Mouse (Mus musculus) kidney, embryonic 14.5 days (tissue): Measurements from ENCODE around the gene Slc9b2. TPM values are rescaled to one million over a fixed set of nuclear protein-coding genes. Genes with fewer than 3 reads are reported as not detected.

Experiments
- ATAC-seq: fragments of 200-750 bp; cut with Nextera tagmentation; 2 replicates; pipeline ENCODE4 v1.8.0; 2017; ENCODE audit warnings: moderate number of reproducible peaks, mild to moderate bottlenecking, moderate TSS enrichment, moderate library complexity; ENCODE audit not compliant: low FRiP score, low TSS enrichment
- H3K27ac ChIP-seq: fragments of 300-500 bp; sonication (generic); 2 replicates; pipeline ENCODE4 v1.5.1; 2014; ENCODE audit warnings: low read depth, mild to moderate bottlenecking, low read length, moderate library complexity, mixed read lengths
- H3K27me3 ChIP-seq: fragments of 300-500 bp; sonication (generic); 2 replicates; pipeline ENCODE4 v1.6.1; 2014; ENCODE audit warnings: mild to moderate bottlenecking, low read length; ENCODE audit not compliant: control insufficient read depth, insufficient read depth
- H3K36me3 ChIP-seq: fragments of 300-500 bp; sonication (generic); 2 replicates; pipeline ENCODE4 v1.6.1; 2014; ENCODE audit warnings: low read length, mixed read lengths; ENCODE audit not compliant: control insufficient read depth, insufficient read depth
- H3K4me1 ChIP-seq: fragments of 300-500 bp; sonication (generic); 2 replicates; pipeline ENCODE4 v1.6.1; 2014; ENCODE audit warnings: low read length, mixed read lengths; ENCODE audit not compliant: control insufficient read depth, insufficient read depth
- H3K4me2 ChIP-seq: fragments of 300-500 bp; sonication (generic); replicated peaks from 2 replicates; pipeline ENCODE4 v1.6.1; 2014; ENCODE audit warnings: low read depth, mild to moderate bottlenecking, low read length
- H3K4me3 ChIP-seq: fragments of 300-500 bp; sonication (generic); 2 replicates; pipeline ENCODE4 v1.5.1; 2014; ENCODE audit warnings: mild to moderate bottlenecking, low read length
- H3K9ac ChIP-seq: fragments of 300-500 bp; sonication (generic); 2 replicates; pipeline ENCODE4 v1.6.1; 2014; ENCODE audit warnings: low read depth, mild to moderate bottlenecking, low read length, moderate library complexity
- H3K9me3 ChIP-seq: fragments of 300-500 bp; sonication (generic); 2 replicates; pipeline ENCODE4 v1.6.1; 2016; ENCODE audit warnings: low read length; ENCODE audit not compliant: control insufficient read depth
- WGBS: fragments of 180-500 bp; shearing (Covaris S2); extraction: QIAGEN DNeasy Blood & Tissue Kit; methylation state at CpG from one replicate; pipeline ENCODE4 v1.1.7; 2014; 5-methylcytosine and 5-hydroxymethylcytosine counted together
- polyA plus RNA-seq: library from polyadenylated mRNA; unstranded; fragments of >200 nt; fragmentation: Nextera tagmentation; extraction: Ambion mirVana; gene quantifications from 2 replicates; pipeline ENCODE4 v1.2.1, GENCODE M21; 2014

Slc9b2 gene
- polyA plus RNA-seq, 1 experiment from 2014 or later: 4.9 TPM

GRCm38 (mm10) chr3:135357394-135357793 lies 49.9 kb downstream of the Slc9b2 start:
- Histone ChIP-seq H3K9ac (no peak overlapping the region), H3K27ac (no peak overlapping the region), H3K36me3 (no peaks in the 10 kb centered on the region), H3K9me3 (no peaks in the 10 kb centered on the region), H3K4me2 (no peak overlapping the region), H3K4me1 (no peaks in the 10 kb centered on the region), H3K27me3 (no peaks in the 10 kb centered on the region), H3K4me3 (no peak overlapping the region)
- 89% methylated on average over 4 of the region's 4 CpGs for WGBS
- no peak for ATAC-seq

GRCm38 (mm10) chr3:135375836-135376235 lies 68.3 kb downstream of the Slc9b2 start:
- Histone ChIP-seq H3K27me3 (no peaks in the 10 kb centered on the region), H3K4me2 (no peak overlapping the region), H3K9ac (no peak overlapping the region), H3K27ac (no peak overlapping the region), H3K36me3 (no peaks in the 10 kb centered on the region), H3K9me3 (no peaks in the 10 kb centered on the region), H3K4me3 (no peak overlapping the region), H3K4me1 (no peaks in the 10 kb centered on the region)
- no peak for ATAC-seq
- 82% methylated on average over 3 of the region's 3 CpGs for WGBS

- Histone ChIP-seq H3K9me3 (no peaks in the 10 kb centered on the region), H3K4me3 (no peak overlapping the region), H3K9ac (no peak overlapping the region), H3K4me2 (no peak overlapping the region), H3K36me3 (no peaks in the 10 kb centered on the region), H3K27me3 (no peaks in the 10 kb centered on the region), H3K4me1 (no peaks in the 10 kb centered on the region), H3K27ac (no peak overlapping the region)
- no peak for ATAC-seq
- 64% methylated on average over 10 of the region's 10 CpGs for WGBS
Observed at GRCm38 (mm10) chr3:135377445-135377844, 69.9 kb downstream of the Slc9b2 start.

GRCm38 (mm10) chr3:135379868-135380267 lies 72.4 kb downstream of the Slc9b2 start:
- WGBS: 95% methylated on average over 4 of the region's 4 CpGs
- Histone ChIP-seq H3K27me3 (no peaks in the 10 kb centered on the region), H3K4me2 (no peak overlapping the region), H3K9me3 (no peaks in the 10 kb centered on the region), H3K4me1 (no peaks in the 10 kb centered on the region), H3K4me3 (no peak overlapping the region), H3K9ac (no peak overlapping the region), H3K36me3 (no peaks in the 10 kb centered on the region), H3K27ac (no peak overlapping the region)
- ATAC-seq: no peak

- H3K36me3 ChIP-seq: no peaks in the 10 kb centered on the region
- 0 out of 2 replicates have a peak, but pooled peaks cover 2% of the 10 kb centered on the region for H3K4me1 ChIP-seq
- no peak overlapping the region for H3K4me2 ChIP-seq
- no peaks in the 10 kb centered on the region for H3K9me3 ChIP-seq
- 72% methylated on average over 6 of the region's 6 CpGs for WGBS
- H3K9ac ChIP-seq: no peak overlapping the region
- ATAC-seq: no peak
- no peak overlapping the region for H3K4me3 ChIP-seq
- H3K27me3 ChIP-seq: no peaks in the 10 kb centered on the region
- no peak overlapping the region for H3K27ac ChIP-seq
Observed at GRCm38 (mm10) chr3:135393186-135393585, 85.7 kb downstream of the Slc9b2 start.

Other genes with a start within 250 kb of the Slc9b2 start
- 46.7 and 49.3 TPM in 2 replicates for gene Cenpe, start 95.2 kb upstream of the Slc9b2 start, polyA plus RNA-seq
- gene Bdh2, start 26.5 kb upstream of the Slc9b2 start, polyA plus RNA-seq: 18.1 and 18.2 TPM in 2 replicates
- gene Slc9b1, start 40.3 kb downstream of the Slc9b2 start, polyA plus RNA-seq: 0.27 and 0.46 TPM in 2 replicates
- 58.3 and 73.2 TPM in 2 replicates for gene Cisd2, start 116.2 kb downstream of the Slc9b2 start, polyA plus RNA-seq
- 509 and 612 TPM in 2 replicates for gene Ube2d3, start 130.4 kb downstream of the Slc9b2 start, polyA plus RNA-seq
- 8.2 and 23.2 TPM in 2 replicates for gene Manba, start 177.9 kb downstream of the Slc9b2 start, polyA plus RNA-seq